Mouse (Mus musculus) gonadal fat pad, adult 2 months (tissue): Measurements from ENCODE around the gene Mmp14. TPM values are rescaled to one million over a fixed set of nuclear protein-coding genes. Genes with fewer than 3 reads are reported as not detected.

Source experiments
- DNase-seq: peaks from one replicate; pipeline ENCODE4 v3.0.0-alpha.2; 2012; ENCODE audit warnings: low read depth
- polyA plus RNA-seq: library from polyadenylated mRNA; depleted of rRNA; stranded (reverse); fragments of >200 nt; gene quantifications from 2 replicates; pipeline ENCODE4 v1.2.3, GENCODE M21; 2012

Gene Mmp14
- polyA plus RNA-seq, 1 experiment: 80.8 TPM

DNA sequence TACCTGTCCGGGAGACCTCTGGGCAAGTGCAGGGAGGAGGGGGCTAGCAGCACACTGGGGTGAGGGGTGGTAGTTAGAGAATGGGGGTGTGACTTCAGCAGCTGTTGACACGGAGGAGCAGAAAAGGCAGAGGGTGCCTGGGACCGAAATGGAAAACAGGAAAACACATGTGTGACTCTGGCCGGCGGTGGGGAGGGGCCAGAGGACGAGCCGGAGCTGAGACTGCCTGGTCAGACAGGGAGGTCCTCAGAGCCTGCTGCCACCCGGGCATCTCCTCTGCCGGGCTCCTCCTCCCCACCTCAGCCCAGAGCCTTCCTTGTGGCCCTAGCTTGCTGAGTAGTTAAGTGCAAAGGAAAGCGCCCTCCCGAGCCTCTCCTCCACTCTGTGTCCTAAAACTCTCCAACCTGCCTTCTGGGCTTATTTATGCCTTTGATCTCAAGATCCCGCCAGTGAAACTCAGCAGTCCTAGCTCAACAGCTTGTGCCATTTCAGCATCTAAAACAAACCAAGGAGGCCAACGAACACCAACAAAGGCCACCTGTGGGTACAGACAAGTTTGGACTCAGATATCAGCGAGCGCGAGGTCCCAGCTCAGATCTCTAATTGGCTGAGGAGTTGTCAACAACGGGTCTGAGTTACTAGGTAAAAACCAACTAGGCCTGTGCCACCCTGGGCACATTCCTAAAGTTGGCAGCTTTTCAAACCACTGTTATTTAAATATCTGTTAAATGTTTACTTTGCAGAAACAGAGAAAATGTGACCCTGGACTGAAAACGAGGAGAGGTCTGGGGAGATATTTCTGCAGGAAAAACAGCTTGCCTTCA is 17.3 kb upstream of the Mmp14 start:
- no peak for DNase-seq

DNA sequence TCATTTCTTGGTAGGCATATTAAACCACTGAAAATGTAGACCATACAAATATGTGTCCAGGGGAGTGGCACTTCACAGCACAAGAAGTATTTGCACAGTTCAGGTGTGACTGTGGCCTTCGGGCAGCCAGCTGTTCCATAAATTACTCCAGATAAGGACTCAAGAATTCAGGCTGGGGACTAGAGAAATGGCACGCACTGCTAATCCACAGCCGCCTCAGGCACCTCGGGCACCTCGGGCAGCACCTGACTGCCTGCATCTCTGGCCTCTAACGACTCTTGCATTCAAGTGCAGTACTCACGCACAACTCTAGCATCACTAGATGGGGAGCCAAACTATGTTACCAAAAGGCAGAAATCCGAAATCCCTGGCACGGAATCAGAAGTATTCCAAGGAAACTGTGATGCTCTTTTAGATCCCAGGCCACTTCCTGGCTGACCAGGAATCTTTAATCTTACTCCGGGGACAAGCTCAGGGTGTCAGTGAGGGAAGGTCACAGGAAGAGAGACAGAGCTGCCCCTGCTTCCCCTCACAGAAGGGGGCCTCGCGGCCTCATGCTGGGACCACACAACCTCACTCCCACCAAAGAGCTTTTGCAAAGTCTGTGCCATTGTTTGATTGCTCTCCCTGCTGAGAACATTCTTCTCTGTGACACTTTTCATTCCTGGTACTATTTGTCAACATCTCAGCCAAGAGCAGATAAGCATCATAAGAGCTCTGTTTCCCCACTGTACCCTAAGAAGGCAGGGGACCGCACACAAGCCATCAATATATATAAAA is 16.0 kb upstream of the Mmp14 start:
- no peak for DNase-seq

DNA sequence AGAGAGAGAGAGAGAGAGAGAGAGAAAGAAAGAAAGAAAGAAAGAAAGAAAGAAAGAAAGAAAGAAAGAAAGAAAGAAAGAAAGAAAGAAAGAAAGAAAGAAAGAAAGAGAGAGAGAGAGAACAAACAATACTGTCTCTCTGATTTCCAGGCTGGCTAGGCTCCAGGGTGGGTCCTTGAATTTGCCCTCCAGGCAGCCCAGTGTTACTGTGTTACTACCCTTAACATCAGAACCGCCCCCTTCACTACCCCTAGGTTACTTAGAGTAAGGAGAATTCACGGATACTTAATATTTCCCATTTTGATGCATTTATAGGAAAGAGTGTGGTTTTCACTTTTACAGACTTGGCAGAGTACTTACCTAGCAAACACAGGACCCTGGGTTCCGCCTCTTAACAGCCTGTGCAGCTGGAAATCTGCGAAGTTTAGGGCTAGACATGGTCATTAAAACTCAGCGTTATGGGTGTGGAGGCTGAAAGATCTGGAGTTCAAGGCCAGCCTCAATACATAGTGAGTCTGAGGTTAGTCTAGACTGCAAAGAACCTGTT is 15.1 kb upstream of the Mmp14 start:
- DNase-seq: no peak

DNA sequence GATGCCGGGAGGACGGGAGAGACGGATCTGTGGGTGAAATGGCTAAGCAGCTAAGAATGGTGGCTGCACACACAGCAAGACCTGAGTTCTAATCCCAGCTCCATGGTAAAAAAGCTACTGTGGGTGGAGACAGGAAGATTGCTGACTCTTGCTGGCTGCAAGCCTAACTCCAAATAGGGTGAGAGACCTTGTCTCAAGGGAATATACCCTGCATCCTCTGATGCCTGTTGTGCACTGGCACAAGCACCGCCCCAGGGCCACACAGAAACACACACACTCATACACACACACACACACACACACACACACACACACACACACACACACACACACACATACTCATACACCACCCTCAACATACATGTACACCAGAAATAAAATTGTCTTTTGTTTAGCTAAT is 14.6 kb upstream of the Mmp14 start:
- DNase-seq: no peak

DNA sequence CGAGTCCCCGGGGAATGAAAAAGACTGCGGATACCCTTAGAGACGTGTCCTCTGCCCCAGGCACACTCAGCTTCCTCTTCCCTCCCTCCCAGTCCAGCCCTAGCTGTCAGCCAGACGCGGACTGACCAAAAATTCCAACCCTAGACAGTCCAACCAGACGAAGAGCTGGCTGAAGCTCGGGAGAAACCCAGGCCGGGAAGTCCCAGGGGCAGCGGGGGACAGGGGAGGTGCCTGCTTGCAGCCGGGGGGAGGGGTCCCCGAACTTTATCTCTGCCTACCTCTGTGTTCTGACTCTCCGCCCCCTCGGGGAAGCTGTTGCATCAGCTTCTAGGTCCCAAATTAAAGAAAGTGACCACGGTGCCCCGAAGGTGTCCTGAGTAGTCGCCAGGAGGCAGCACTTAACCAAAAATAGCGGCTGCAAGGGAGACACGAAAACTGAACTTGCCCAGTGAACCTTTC is 13.8 kb upstream of the Mmp14 start, which contains the start of gene Slc7a7:
Slc7a7 (minus strand) TSS at position 158 of the 459 bp plus-strand sequence.
- DNase-seq: no peak

DNA sequence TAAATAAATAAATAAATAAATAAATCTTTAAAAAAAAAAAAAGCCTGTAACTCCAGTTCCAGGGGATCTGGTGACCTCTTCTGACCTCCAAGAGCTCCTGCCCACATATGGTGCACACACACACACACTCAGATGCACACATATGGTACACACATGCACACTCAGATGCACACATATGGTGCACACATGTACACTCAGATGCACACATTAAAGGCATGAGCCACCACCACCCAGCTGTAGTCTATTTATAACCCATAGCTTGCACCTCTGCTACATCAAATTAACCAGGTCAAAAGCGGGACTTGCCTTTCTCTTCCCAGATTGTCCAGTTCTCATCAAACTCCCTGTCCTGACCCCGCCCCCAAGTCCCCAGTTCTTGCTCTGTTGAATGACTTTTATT is 10.4 kb upstream of the Mmp14 start:
- DNase-seq: no peak

DNA sequence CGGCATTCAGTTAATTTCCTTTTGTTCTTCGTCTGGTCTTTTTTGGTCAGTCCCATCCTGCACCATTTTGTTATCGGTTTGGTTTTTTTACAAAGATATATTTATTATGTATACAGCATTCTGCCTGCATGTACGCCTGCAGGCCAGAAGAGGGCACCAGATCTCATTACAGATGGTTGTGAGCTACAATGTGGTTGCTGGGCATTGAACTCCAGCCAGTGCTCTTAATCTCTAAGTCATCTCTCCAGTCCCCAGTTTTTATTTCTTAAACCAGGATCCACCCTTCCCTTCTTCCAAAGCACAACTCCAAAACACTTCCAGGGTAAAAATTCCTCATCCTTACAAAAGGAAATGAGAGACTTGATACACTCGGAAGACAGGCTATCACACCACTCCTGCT is 8.0 kb upstream of the Mmp14 start:
- no peak for DNase-seq

DNA sequence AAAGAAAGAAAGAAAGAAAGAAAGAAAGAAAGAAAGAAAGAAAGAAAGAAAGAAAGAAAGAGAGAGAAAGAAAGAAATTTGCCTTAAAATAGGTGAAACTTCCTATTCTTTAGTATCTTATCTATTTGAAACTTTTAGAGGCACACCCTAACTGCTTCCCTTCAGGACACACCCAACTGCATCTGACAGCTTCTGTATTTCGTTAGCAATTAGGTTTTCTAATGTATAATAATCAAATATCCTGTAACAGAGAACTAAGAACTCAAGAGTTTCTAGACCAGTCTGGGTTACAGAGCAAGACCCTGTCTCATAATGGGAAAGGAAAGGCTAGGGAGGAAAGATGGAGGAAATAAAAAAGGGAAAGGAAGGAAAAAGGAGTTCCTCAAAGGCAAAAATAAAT is 6.8 kb upstream of the Mmp14 start:
- DNase-seq: no peak

DNA sequence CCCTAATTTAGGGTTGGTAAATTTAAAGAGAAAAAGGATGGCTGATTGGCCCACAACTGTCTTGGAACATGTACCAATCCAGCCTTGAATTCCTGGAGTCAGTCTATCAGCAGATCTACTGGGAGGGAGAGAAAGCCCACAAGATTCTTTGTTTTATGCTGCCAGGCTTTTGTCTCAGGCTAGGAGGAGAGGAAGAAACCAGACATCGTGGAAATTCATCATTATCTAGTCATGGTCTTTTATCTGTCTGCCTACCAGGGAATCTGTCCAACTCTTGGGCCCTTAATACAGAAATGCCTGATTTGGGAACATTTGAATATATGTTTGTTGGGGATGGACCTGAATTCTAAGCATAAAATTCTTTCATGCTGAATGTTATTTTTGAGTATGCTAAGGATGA is 5.9 kb upstream of the Mmp14 start:
- DNase-seq: no peak

DNA sequence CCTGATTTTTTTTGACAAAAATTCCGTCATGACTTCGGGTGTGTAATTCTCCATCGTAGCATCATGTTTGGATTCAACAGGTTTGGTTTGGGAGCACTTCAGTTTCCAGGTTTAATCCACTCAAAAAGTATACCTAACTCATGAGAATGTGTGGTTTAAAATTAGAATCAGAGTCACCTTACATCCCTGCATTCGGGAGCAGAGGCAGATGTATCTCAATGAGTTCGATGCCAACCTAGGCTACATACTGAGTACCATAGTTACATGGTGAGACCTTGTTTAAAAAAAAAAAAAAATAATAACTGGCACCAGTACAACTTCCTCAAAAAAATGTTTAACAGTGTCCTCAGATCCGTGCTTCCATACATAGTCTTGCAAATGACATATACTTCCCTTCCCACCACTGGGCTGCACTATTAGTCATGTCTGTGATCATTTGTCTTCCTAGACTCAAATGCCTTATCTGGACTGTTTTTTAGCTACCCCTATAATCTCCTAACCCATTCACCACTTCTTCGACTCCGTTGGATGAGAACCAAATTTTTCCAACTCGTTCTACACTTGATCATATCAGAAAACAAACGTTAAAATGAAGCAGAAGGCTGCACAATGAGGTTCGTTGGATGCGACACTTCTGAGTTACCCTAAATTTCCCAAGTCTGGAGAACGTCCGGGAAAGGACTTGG is 5.3 kb upstream of the Mmp14 start:
- no peak for DNase-seq

DNA sequence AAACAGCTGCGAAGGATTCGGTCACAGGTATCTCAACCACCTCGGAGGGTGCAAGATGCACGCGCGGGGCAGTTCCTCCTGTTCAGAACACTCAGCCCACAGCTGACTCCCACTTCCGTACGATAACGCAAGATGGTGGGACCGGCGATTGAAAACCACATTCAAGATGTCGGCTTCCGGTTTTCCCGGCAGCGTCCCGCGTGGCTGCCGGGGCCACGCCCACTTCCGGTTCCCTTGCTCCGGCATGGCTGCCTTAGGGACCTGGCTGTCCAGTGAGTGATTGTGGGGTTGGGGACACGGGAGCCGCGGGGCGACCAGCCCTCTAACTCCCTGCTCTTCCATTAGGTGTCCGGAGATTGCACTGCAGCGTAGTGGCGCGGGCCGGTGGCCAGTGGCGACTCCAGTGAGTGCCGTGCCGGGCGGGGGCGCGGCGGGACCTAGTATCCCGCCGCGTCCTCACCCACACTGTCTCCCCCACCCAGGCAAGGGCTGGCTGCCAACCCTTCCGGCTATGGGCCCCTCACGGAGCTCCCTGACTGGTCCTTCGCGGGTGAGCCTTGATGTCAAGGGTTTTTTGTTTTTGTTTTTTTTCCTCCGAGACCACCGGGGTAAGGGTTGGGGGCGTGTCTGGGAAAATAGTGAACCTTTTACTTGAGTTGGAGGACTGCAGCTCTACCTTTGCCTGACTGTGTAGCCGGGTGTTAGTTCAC is 4.6 kb upstream of the Mmp14 start, which contains the start of gene Mrpl52:
Mrpl52 (plus strand) TSS at position 221 of the 710 bp plus-strand sequence.
- DNase-seq: no peak

DNA sequence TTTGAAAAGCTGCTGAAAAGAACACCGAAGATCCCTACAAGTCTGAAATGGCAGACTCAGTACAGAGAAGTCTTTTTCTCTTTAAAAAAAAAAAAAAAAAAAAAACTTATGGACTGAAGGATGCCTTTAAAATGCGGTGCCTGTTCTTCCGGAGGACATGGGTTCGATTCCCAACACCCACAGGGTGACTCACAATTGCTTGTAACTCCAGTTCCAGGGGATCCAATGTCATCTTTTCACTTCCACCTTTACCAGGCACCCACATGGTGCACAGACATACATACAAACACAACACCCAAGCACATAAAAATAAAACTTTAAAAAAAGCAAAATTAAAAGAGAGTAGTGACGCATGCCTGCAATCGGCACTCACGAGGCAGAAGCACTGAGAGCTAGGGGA is 3.7 kb upstream of the Mmp14 start:
- DNase-seq: no peak

DNA sequence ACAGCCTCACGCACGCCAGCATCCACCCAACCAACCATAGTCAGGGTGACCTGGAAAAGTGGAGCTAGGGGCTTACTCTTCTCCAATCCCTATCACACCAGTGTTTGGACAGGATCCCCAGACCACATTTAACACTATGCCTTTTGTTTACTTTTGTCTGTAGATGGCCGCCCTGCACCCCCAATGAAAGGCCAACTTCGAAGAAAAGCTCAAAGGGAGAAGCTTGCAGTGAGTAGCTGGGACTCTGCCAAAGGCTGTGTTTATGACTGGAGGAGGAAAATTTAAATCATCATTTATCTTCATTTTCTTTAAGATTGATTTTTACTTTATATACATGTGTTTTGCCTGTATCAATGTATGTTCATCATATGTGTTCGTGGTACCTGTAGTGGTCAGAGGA is 3.0 kb upstream of the Mmp14 start:
- DNase-seq: no peak

DNA sequence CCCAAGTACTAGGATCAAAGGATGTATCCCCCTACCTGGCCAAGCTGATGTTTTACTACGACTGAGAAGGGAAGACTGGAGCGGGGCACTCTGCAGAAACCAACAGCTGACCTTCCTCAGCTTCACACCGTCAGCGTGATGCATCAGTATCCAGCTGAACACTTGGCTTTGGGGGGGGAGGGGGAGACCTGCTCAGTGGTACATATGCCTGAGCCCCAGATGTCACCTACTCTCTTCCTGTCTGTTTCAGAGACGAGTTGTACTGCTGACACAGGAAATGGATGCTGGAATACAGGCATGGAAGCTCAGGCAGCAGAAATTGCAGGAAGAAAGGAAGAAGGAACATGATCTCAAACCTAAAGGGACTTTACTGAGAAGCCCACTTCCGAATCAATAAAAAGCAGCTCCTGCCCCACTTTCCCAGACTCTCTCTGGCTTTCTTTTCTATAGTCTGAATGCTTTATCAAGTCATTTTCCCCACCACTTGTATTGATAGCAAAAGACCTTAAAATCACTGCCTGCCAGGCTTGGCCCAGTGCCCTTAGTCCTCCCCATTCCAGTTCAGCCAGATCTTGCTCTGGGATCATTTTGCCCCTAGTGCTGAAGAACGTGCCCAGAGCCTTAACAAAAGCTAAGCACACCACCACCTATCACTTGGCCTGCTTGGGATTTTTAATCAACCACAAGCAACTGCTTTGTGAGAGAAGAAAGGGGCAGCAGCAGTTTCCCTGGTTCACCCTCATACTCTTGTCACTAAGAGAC is 1.9 kb upstream of the Mmp14 start:
- no peak for DNase-seq

DNA sequence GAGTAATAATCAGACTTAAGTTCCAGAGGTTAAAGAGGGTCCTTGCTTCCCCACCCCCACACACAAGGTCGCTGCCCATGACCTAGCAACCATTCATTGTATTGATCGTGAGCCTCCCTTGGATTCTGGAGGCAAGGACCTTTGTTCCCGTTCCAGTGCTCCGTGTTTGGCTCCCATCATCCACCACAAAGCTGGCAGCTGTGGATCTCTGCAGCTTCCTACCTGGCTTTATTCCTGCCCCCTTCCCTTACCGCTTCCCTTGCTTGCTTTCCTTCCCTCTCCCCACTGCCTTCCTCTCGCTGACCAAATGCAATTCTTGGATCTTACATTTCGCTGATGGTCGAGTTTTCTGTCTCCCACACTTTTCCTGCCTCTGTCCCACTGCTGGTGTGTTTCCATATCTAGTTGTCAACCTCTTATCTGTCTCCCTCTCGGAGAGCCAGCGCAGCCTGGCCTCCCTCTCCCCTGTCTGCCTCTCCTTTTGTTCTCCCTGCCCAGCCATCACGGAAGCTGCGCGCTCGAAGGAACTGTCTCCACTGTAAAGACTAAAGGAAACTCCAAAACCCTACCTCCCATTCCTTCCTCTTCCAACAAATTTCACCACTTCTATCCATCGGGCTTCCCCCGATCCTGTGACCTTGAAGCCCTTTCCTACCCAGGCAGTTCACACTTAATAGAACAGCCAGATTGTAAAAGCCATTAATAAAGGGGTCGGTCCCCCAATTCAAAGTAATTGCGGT is 836 bp upstream of the Mmp14 start:
- no peak for DNase-seq

DNA sequence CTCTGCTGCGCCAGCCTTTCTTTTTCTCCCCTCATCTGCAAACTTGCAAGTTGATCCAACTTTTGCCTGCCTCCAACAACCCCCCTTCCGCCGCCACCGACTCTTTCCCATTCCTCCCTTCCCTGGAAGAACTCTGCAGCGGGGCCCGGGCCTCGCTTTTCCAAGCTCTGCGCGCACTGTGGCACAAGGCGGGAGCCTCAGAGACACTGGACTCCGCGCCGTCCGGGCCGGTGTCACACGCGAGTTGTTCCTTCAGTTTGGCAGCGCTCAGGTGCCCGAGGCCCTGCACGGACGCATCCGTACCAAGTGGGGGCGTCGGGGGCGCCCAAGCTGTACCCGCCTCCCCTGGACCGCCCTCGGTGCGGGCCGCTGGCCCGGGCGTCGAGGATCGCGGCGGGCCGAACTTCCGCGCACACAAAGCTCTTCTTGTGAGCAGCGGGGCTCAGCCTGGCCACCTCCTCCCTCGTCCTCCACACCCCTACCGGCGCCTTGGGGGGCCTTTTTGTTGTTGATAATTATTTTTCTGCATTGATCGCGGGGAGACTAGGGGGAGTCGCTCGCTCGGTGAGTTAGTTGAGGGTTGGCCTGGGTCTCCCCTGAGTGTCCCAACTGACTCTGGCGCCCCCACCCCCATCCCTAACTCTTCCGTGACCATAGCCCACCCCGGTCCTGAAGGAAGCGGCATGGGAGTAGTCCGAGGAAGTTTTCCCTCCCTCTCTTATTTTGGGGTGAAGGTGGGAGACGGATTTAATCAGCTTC is 845 bp downstream of the Mmp14 start:
- DNase-seq: no peak

DNA sequence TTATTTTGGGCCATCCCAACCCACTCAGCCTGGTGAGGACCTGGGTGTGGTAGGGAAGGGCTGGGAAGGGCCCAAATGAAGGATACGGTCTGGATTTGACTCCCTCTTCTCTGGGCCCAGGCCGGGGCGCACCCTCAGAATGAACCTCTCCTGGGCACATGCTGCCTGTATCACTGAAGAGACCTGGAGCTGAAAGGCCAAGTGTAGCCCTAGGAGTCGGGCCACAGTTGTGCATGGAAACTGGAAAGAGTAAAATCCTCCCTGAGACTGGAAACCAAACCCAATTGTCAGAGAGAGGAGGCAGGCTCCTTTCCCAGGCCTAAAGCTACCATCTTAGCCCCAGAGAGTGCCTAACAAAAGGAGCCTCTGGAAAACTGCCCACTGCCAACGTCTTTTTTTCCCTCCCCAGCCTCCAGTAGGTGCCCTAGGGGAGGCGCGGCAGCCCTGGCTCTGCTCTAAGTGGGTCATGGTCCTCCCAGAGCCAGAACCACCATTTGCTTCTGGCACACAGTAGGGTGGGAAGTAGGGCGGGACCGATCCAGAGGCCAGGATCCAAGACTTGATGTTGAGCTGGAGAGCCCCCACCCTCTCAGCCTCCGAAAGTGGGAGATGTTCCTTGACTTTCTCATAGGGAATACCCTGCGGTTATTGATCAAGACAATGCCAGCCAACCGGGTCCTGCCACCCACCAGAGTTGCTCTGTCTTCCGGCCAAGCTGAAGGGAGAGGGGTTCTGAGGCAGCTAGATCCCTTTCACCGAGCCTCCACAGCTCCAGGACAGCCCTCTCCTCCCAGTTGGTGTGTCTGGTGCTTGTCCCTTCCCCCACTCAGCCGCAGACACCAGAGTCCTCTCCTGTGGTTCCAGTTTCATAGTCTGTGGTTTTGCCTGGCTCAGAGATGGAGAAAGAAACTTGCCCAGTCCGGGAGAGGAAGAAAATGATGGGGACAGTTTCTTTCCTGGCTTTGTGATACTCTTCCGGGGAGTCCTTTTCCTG is 1.7 kb downstream of the Mmp14 start:
- no peak for DNase-seq

DNA sequence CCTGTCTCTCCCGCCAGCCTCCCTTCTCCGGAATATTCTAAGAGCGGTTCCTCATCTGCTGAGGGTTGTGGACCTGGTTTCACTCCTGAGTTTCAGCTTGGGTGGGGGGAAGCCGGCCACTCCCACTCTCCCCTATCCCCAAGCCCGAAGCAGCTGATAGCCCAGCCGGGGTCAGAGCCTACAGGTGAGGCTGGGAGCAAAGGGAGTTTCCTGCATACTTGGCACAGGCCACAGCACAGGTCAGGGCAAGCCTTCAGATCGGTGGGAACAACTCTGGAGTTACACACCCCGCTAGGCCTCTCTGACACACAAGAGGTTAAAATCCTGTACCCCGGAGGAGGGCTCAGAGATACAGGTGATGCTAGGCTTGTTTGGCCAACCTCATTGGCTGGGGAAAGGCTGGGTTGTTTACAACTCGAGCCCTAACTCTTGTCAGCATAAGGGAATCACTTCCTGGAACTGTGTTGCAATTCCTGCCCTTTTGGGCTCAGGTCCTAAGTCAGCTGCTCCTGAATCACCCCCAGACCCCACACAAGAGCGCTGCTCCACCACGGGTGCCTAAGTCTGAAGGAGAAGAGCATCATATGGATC is 2.6 kb downstream of the Mmp14 start:
- no peak for DNase-seq
